Mouse (Mus musculus) left cerebral cortex, adult 9 months (tissue): Measurements from ENCODE around the gene Hnf4a.
A peak's percentile ranks its signal among the peaks of the same experiment; 100 is the strongest.

Source experiments
- DNase-seq, 2 experiments: peaks; one replicate each; pipeline ENCODE4 v3.0.0; 2022; ENCODE audit warnings: low spot score in 2 of 2

Gene Hnf4a

GRCm38 (mm10) chr2:163490656-163491055, 16.0 kb upstream of the Hnf4a start:
- DNase-seq = no peak

GRCm38 (mm10) chr2:163491351-163491750, 15.3 kb upstream of the Hnf4a start:
- DNase-seq = no peak

- DNase-seq = no peak
Observed at GRCm38 (mm10) chr2:163492018-163492417, 14.6 kb upstream of the Hnf4a start, which contains the start of gene R3hdml. R3hdml (plus strand) TSS chr2:163492318.

- DNase-seq = no peak
Observed at GRCm38 (mm10) chr2:163493031-163493430, 13.6 kb upstream of the Hnf4a start.

GRCm38 (mm10) chr2:163493976-163494375, 12.6 kb upstream of the Hnf4a start:
- no peak for DNase-seq

GRCm38 (mm10) chr2:163494456-163494855, 12.2 kb upstream of the Hnf4a start:
- DNase-seq = no peak

GRCm38 (mm10) chr2:163502219-163502618, 4.4 kb upstream of the Hnf4a start:
- DNase-seq = no peak

GRCm38 (mm10) chr2:163503191-163503590, 3.4 kb upstream of the Hnf4a start:
- DNase-seq = no peak

GRCm38 (mm10) chr2:163525761-163526243, 19.2 kb downstream of the Hnf4a start:
- DNase-seq = no peak

- DNase-seq = no peak
Observed at GRCm38 (mm10) chr2:163527497-163527896, 20.9 kb downstream of the Hnf4a start.

GRCm38 (mm10) chr2:163530418-163530817, 23.8 kb downstream of the Hnf4a start:
- DNase-seq = no peak

- peak in 1 of 2 experiments; percentile 81 for DNase-seq
Observed at GRCm38 (mm10) chr2:163531917-163532316, 25.3 kb downstream of the Hnf4a start.

- DNase-seq = no peak
Observed at GRCm38 (mm10) chr2:163533226-163533625, 26.6 kb downstream of the Hnf4a start.

- DNase-seq = peak; percentile 58 to 94
Observed at GRCm38 (mm10) chr2:163534958-163535524, 28.4 kb downstream of the Hnf4a start.

GRCm38 (mm10) chr2:163537443-163537842, 30.8 kb downstream of the Hnf4a start:
- DNase-seq = no peak

- DNase-seq = peak in 1 of 2 experiments; percentile 18
Observed at GRCm38 (mm10) chr2:163538410-163538809, 31.8 kb downstream of the Hnf4a start.

GRCm38 (mm10) chr2:163539321-163540040, 32.9 kb downstream of the Hnf4a start:
- no peak for DNase-seq

- no peak for DNase-seq
Observed at GRCm38 (mm10) chr2:163540231-163541117, 33.9 kb downstream of the Hnf4a start.

GRCm38 (mm10) chr2:163541568-163542182, 35.1 kb downstream of the Hnf4a start:
- DNase-seq = no peak

- DNase-seq = no peak
Observed at GRCm38 (mm10) chr2:163542674-163543073, 36.1 kb downstream of the Hnf4a start.

- no peak for DNase-seq
Observed at GRCm38 (mm10) chr2:163546623-163547318, 40.2 kb downstream of the Hnf4a start.
